16 mouse cellular contexts compared by ENCODE assay signal in the genomic region with DNA sequence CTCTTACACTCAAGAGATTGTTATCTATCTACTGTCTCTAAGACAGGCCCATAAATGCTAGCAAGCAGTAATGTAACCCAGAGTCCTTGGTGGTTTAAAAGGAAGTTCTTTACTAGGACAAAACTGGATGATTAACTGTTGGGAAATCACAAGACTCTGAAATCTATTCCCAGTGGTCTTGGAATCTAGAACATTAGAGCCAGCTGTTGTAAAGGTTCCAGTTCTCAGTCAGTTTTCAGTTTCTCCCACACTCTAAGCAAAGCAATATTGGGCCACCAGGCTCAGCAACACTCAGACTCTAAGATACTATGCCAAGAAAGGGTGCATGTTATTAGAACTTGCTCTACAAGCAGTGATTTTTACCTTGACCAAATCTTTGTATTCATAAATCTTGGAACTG.
DNase-seq lines count a peak whose midpoint lies in the region.
"Had no signal": no experiment of that assay in that cellular context is flagged by ENCODE, and none has a peak within 500 bp of the region (broad histone marks: within the 10 kb centered on the region; RNA-seq: fewer than 3 reads in every experiment).

No protein-coding gene starts in this region.

- DNase-seq in heart, adult 18-20 months: peak; percentile 28 to 56
- no peak for DNase-seq in heart, postnatal 25 days (ENCODE audit: low spot score)
- DNase-seq in lung, postnatal 36 days: peak; percentile 33
- DNase-seq in lung, postnatal 25 days (ENCODE audit: low spot score): no peak
- peak; percentile 44 for DNase-seq in skeletal muscle tissue, adult 2 months (ENCODE audit: low read depth, low spot score)
- DNase-seq in kidney, postnatal 4 days: no peak
- DNase-seq: adrenal gland, adult 2 months; adrenal gland, postnatal 14 days; B cell, adult 2 months; cerebellum, adult 11 months; cerebellum, adult 2 months; cerebellum, adult 9-11 months; cerebellum, postnatal 25 days; gastrocnemius, postnatal 25 days; heart, postnatal 36 days; kidney, adult 11 months had no signal

- intact Hi-C loops in heart, postnatal 25 days (cut with DNase I): no loop called here

Comparison
In these comparisons a context has a peak if more than half of its experiments do, and no peak if none do; other contexts are left out.
1. DNase-seq: peak in heart, adult 18-20 months (2 of 2), lung, postnatal 36 days (single experiment) and skeletal muscle tissue, adult 2 months (single experiment); none in heart, postnatal 25 days (single experiment), lung, postnatal 25 days (single experiment) and kidney, postnatal 4 days (0 of 2).